Mouse (Mus musculus): ENCODE results near the gene Wdr20rt. TPM values are rescaled to one million over a fixed set of nuclear protein-coding genes. Genes with fewer than 3 reads are reported as not detected.

Gene Wdr20rt
- polyA plus RNA-seq, 1 experiment from 2014 or later: not detected

DNA sequence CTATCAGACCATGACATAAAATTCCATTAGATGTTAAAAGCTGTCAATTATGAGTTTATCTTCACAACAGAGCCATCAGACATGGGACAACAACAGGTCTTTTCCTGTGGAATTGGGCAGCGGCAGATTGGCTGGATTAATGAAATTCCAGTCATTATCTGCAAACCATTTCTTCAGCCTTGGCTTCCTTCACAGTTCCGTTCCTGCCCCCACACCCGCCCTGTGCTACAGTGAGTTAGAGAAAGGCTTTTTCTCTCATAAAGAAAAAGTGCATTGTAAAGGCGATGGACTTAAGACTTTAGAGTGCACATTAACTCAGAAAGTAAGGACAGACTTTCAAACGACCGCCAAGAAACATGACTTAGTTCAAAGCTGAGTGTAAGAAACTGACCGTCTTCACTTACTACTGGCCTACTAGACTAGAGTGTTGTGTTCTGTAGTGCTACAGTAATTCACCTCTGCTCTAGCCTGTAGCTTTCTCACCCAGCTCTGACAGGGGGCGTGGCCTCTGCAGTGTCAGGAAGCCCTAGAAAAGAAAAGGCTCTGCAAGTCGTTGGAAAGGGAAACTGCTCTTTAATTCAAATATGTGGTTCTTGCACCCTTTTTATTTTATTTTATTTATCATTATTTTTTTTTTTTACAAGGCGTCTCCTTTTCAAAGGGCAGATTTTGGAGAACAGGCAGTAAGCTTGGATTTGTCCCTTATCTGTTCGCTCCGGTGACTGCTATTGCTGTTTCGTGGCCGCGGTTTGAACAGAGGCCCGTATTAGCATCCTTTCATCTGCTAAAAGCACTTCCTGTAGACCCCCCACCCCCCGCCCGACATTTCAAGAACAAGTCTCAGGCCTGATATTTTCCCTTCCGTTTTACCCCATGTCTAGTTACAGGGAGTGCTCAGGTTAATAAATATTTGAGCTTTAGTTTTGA is 33.2 kb downstream of the Wdr20rt start:
- Histone ChIP-seq H3K9me3 (replicated peaks) (no peaks in the 10 kb centered on the region), H3K4me3 (replicated peaks) (peak overlapping the region; percentile 15; the same call in 1 of the 2 replicates)
- ATAC-seq (replicated peaks; ENCODE audit: low FRiP score): peak; percentile 86

GRCm38 (mm10) chr12:65259139-65260111 is 34.1 kb downstream of the Wdr20rt start:
- Histone ChIP-seq H3K9ac (no peak overlapping the region), H3K9me3 (replicated peaks) (no peaks in the 10 kb centered on the region), H3K4me1 (no peaks in the 10 kb centered on the region), H3K4me2 (peak overlapping the region; percentile 43), H3K27ac (no peak overlapping the region), H3K27me3 (no peaks in the 10 kb centered on the region), H3K36me3 (no peaks in the 10 kb centered on the region), H3K4me3 (replicated peaks) (no peak overlapping the region)
- ATAC-seq (replicated peaks; ENCODE audit: low FRiP score): no peak
- 87% methylated on average over 13 of the region's 13 CpGs for WGBS

More for the DNA sequence above, 33.2 kb downstream of the Wdr20rt start:
- Histone ChIP-seq H3K36me3 (no peaks in the 10 kb centered on the region), H3K27ac (peak overlapping the region; percentile 59; the same call in 1 of the 2 replicates), H3K4me2 (peak overlapping the region; percentile 43), H3K4me1 (no peaks in the 10 kb centered on the region), H3K9ac (no peak overlapping the region), H3K27me3 (no peaks in the 10 kb centered on the region)
- WGBS: 38% methylated on average over 19 of the region's 19 CpGs

DNA sequence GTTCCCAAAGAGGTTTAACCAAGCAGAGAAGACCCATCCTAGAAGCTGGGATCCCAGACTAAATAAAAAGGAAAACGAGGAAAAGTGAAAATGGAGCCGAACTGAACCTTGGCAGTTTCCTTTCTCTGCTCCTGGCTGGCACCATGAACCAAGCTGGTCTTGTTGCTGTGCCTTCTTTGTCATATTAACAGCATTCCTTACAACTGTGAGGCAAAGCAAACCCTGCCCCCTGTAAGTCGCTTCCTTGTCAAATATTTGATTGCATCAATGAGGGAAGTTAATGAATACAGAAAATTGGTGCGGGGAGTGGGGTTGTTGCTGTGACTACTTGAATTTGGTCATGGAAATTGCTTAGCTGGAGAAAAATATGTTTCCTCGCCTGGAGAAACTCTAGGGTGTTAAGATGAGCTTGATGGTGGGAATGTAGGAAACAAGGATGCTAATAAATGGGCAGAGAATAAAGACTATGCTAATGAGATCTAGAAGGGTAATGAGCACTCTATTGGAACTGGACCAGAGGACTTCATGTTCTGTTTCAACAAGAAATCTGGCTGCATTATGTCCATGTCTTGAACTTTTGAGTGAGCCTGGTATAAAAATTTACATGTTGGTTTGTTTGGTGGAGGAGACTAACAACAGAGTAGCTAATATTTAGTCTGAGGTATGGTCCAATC is 43.1 kb downstream of the Wdr20rt start:
- Histone ChIP-seq H3K9me3 (replicated peaks) (no peaks in the 10 kb centered on the region), H3K4me1 (no peaks in the 10 kb centered on the region), H3K27me3 (no peaks in the 10 kb centered on the region), H3K4me2 (no peak overlapping the region), H3K9ac (no peak overlapping the region), H3K4me3 (replicated peaks) (no peak overlapping the region), H3K36me3 (no peaks in the 10 kb centered on the region), H3K27ac (no peak overlapping the region)
- 84% methylated on average over 5 of the region's 5 CpGs for WGBS
- no peak for ATAC-seq (replicated peaks; ENCODE audit: low FRiP score)

GRCm38 (mm10) chr12:65269406-65269805 is 44.1 kb downstream of the Wdr20rt start:
- Histone ChIP-seq H3K27me3 (no peaks in the 10 kb centered on the region), H3K4me3 (replicated peaks) (no peak overlapping the region), H3K4me2 (no peak overlapping the region), H3K9me3 (replicated peaks) (no peaks in the 10 kb centered on the region), H3K36me3 (no peaks in the 10 kb centered on the region), H3K27ac (no peak overlapping the region), H3K4me1 (no peaks in the 10 kb centered on the region), H3K9ac (no peak overlapping the region)
- no peak for ATAC-seq (replicated peaks; ENCODE audit: low FRiP score)
- 83% methylated on average over 5 of the region's 5 CpGs for WGBS

DNA sequence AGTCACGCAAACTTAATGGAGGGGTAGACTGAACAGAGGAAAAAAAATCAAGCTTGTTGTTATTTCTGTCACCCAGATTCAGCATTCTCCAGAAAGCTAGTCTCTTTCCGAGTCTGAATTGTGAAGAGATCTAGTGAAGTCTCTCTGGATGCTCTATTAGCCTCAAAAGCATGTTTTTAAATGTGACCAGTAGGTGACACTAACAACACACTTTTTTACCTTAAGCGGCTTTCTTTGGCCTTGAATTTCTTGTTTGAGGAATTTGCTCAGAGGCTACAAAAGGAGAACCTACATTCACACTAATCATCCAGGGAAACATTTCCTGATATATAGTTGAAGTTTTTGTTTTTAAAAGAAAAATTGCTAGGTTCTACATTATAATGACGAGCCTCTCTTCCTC is 48.5 kb downstream of the Wdr20rt start:
- WGBS: 64% methylated on average over 4 of the region's 4 CpGs
- no peak for ATAC-seq (replicated peaks; ENCODE audit: low FRiP score)

More for the DNA sequence above, 48.5 kb downstream of the Wdr20rt start:
- H3K27me3 ChIP-seq: no peaks in the 10 kb centered on the region
- H3K36me3 ChIP-seq: no peaks in the 10 kb centered on the region
- H3K4me3 ChIP-seq (replicated peaks): no peak overlapping the region
- H3K4me2 ChIP-seq: no peak overlapping the region
- H3K9ac ChIP-seq: no peak overlapping the region
- no peaks in the 10 kb centered on the region for H3K9me3 ChIP-seq (replicated peaks)
- no peak overlapping the region for H3K27ac ChIP-seq
- no peaks in the 10 kb centered on the region for H3K4me1 ChIP-seq

Other genes starting within 250 kb of the Wdr20rt start
- 52.3 and 55.4 TPM in 2 replicates for gene Prpf39, start 189.2 kb upstream of the Wdr20rt start, polyA plus RNA-seq (2015; fragmentation: Nextera tagmentation; extraction: Ambion mirVana)
- 492 and 540 TPM in 2 replicates for gene Fkbp3, start 151.5 kb upstream of the Wdr20rt start, polyA plus RNA-seq (2015; fragmentation: Nextera tagmentation; extraction: Ambion mirVana)
- gene Fancm, start 149.9 kb upstream of the Wdr20rt start, polyA plus RNA-seq (2015; fragmentation: Nextera tagmentation; extraction: Ambion mirVana): 9.9 and 10.3 TPM in 2 replicates
- gene Mis18bp1, start 52.9 kb upstream of the Wdr20rt start, polyA plus RNA-seq (2015; fragmentation: Nextera tagmentation; extraction: Ambion mirVana): 59.3 and 67.9 TPM in 2 replicates